Mouse (Mus musculus) kidney, adult 2 months (tissue): ENCODE results near the gene Rdh19. TPM values are rescaled to one million over a fixed set of nuclear protein-coding genes. Genes with fewer than 3 reads are reported as not detected.

Experiments used
- DNase-seq: peaks from one replicate; pipeline ENCODE4 v3.0.0; 2021
- H3K27ac ChIP-seq: fragments of 200-500 bp; 2 replicates; pipeline ENCODE4 v1.5.1; 2012; ENCODE audit warnings: low read depth, low read length, control low read depth, inconsistent platforms; ENCODE audit not compliant: insufficient read depth
- H3K27me3 ChIP-seq: fragments of 200-500 bp; replicated peaks from 2 replicates; pipeline ENCODE4 v1.6.1; 2012; ENCODE audit warnings: mild to moderate bottlenecking, moderate library complexity, low read length, inconsistent platforms; ENCODE audit not compliant: control insufficient read depth, insufficient read depth
- H3K36me3 ChIP-seq: fragments of 200-500 bp; 2 replicates; pipeline ENCODE4 v1.6.1; 2012; ENCODE audit warnings: mild to moderate bottlenecking, moderate library complexity, low read length, inconsistent platforms; ENCODE audit not compliant: control insufficient read depth, insufficient read depth
- H3K4me1 ChIP-seq: fragments of 200-500 bp; 2 replicates; pipeline ENCODE4 v1.6.1; 2011; ENCODE audit warnings: low read length; ENCODE audit not compliant: control insufficient read depth, insufficient read depth
- H3K4me3 ChIP-seq: fragments of 200-500 bp; 2 replicates; pipeline ENCODE4 v1.5.1; 2011; ENCODE audit warnings: mild to moderate bottlenecking, low read depth, low read length, control low read depth; ENCODE audit not compliant: insufficient read depth
- CTCF ChIP-seq: fragments of 200-500 bp; conservative IDR thresholded peaks from 2 replicates; pipeline ENCODE4 v1.5.1; 2011; ENCODE audit warnings: low read depth, mild to moderate bottlenecking, control low read depth, low read length, moderate library complexity, mixed read lengths; ENCODE audit not compliant: insufficient read depth, insufficient read length
- POLR2A ChIP-seq: fragments of 200-500 bp; IDR thresholded peaks from one replicate; pipeline ENCODE4 v1.6.1; 2011; ENCODE audit warnings: low read depth, low read length, control low read depth
- polyA plus RNA-seq: library from polyadenylated mRNA; depleted of rRNA; stranded (reverse); fragments of >200 nt; gene quantifications from 2 replicates; pipeline ENCODE4 v1.2.3, GENCODE M21; 2012; rRNA removed

Rdh19 gene
- polyA plus RNA-seq, 1 experiment: 1.6 TPM

DNA sequence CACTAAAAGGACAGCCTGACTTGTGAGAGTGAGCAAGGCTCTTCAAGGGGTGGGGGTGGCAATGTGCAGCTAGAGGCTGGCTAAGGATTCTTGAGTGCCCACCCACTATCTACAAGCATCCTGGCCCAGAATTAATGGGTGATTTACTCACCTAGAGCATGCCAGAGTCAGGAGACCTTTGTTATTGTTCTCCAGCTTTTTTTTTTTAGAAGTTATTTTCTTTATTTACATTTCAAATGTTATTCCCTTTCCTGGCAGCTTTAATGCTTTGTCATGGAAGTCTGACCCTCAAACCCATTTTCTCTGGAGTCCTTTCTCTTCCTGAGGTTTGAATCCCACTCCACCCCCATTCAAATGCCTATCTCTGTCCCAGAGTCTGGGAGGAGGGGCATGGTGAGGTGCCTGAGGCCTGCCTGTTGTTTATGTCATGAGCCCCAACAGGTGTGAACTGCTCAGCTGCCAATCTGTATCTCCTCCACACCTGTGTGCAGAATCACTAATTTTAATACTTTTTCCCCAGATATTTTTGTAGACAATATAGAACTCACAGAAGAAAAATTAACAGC lies 57.7 kb downstream of the Rdh19 start:
- H3K36me3 ChIP-seq: no peaks in the 10 kb centered on the region
- no peak overlapping the region for H3K27ac ChIP-seq
- DNase-seq: no peak
- H3K27me3 ChIP-seq: no peaks in the 10 kb centered on the region
- peaks cover 10% of the 10 kb centered on the region; the same call in 1 of the 2 replicates for H3K4me1 ChIP-seq
- no peak for TF ChIP-seq CTCF
- no peak for TF ChIP-seq POLR2A
- H3K4me3 ChIP-seq: no peak overlapping the region

Other genes starting within 250 kb of the Rdh19 start
- 55.3 and 57.8 TPM in 2 replicates for gene Lrp1, start 228.8 kb upstream of the Rdh19 start, polyA plus RNA-seq
- 70.2 and 72.1 TPM in 2 replicates for gene Stat6, start 206.9 kb upstream of the Rdh19 start, polyA plus RNA-seq
- gene Nemp1, start 183.0 kb upstream of the Rdh19 start, polyA plus RNA-seq: 2.3 and 2.5 TPM in 2 replicates
- gene Nab2, start 181.4 kb upstream of the Rdh19 start, polyA plus RNA-seq: 17.9 and 18.6 TPM in 2 replicates
- gene Myo1a, start 144.8 kb upstream of the Rdh19 start, polyA plus RNA-seq: 0.06 and 0.18 TPM in 2 replicates
- 0.26 TPM in 1 of 2 replicates, not detected in the other for gene Tac2, start 125.5 kb upstream of the Rdh19 start, polyA plus RNA-seq
- 7.2 and 7.3 TPM in 2 replicates for gene Zbtb39, start 110.4 kb upstream of the Rdh19 start, polyA plus RNA-seq
- gene Gpr182, start 98.2 kb upstream of the Rdh19 start, polyA plus RNA-seq: 8.1 and 9.7 TPM in 2 replicates
- gene Rdh1, start 90.2 kb upstream of the Rdh19 start, polyA plus RNA-seq: 1.1 and 1.3 TPM in 2 replicates
- 2.1 and 2.3 TPM in 2 replicates for gene Rdh16f1, start 90.1 kb upstream of the Rdh19 start, polyA plus RNA-seq
- gene Rdh9, start 73.5 kb upstream of the Rdh19 start, polyA plus RNA-seq: 0.10 and 0.13 TPM in 2 replicates
- gene Rdh16, start 48.8 kb upstream of the Rdh19 start, polyA plus RNA-seq: 61.2 and 67.5 TPM in 2 replicates
- gene Rdh16f2, start 16.5 kb downstream of the Rdh19 start, polyA plus RNA-seq: 391 and 483 TPM in 2 replicates
- gene Rdh7, start 38.9 kb downstream of the Rdh19 start, polyA plus RNA-seq: 0.20 and 0.31 TPM in 2 replicates
- 0.13 TPM in 1 of 2 replicates, not detected in the other for gene Sdr9c7, start 48.6 kb downstream of the Rdh19 start, polyA plus RNA-seq
- gene Hsd17b6, start 157.7 kb downstream of the Rdh19 start, polyA plus RNA-seq: not detected in 2 replicates
- gene Prim1, start 165.2 kb downstream of the Rdh19 start, polyA plus RNA-seq: 3.4 and 3.6 TPM in 2 replicates
- 195 and 258 TPM in 2 replicates for gene Naca, start 185.6 kb downstream of the Rdh19 start, polyA plus RNA-seq
- gene Ptges3, start 209.0 kb downstream of the Rdh19 start, polyA plus RNA-seq: 28.2 and 32.5 TPM in 2 replicates
- gene Atp5b, start 233.3 kb downstream of the Rdh19 start, polyA plus RNA-seq: 4,550 and 7,521 TPM in 2 replicates
- gene Baz2a, start 241.6 kb downstream of the Rdh19 start, polyA plus RNA-seq: 21.6 and 22.5 TPM in 2 replicates